Mouse (Mus musculus) heart, postnatal 0 days (tissue): ENCODE results near the gene Ankrd55.

Experiments
- CTCF ChIP-seq: IDR thresholded peaks from 2 replicates; pipeline ENCODE4 v1.5.1; 2016; ENCODE audit warnings: antibody characterized with exemption, control low read depth, low read depth
- EP300 ChIP-seq: IDR thresholded peaks from 2 replicates; pipeline ENCODE4 v1.6.1; 2016; ENCODE audit warnings: antibody characterized with exemption, low read depth

DNA sequence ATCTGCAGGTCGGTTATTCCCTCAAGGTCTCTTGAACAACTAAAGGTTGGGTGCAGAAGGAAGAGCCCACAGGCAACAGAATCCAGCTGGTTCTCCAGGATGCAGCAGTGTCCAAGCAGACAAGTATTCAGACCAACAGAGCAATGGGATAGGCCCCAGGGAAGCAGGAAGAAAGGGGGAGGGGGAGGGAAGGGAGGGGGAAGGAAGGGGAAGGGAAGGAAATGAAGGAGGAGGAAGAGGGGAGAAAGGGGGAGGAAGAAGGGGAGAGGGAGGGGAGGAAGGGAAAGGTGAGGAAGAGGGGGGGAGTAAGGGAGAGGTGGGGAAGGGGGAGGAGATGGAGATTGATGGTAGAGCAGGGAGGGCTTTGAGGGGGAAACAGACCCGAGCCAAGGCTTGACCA is 121.1 kb downstream of the Ankrd55 start:
- TF ChIP-seq CTCF (no peak), EP300 (no peak)
